Mouse (Mus musculus) stomach, postnatal 0 days (tissue): ENCODE results near the gene Hmga2.

ENCODE experiments used
- CTCF ChIP-seq: IDR thresholded peaks from 2 replicates; pipeline ENCODE4 v1.5.1; 2016; ENCODE audit warnings: antibody characterized with exemption, low read depth, mild to moderate bottlenecking, moderate library complexity
- EP300 ChIP-seq: optimal IDR thresholded peaks from 2 replicates; pipeline ENCODE3; 2016; ENCODE audit warnings: antibody characterized with exemption

- TF ChIP-seq CTCF (no peak), EP300 (no peak)
Observed at GRCm38 (mm10) chr10:120430422-120430821, 45.8 kb downstream of the Hmga2 start.
